Mouse (Mus musculus) brain, embryonic 14.5 days (tissue): ENCODE results near the gene Dgka.

Experiments used
- CTCF ChIP-seq: fragments of 200-500 bp; IDR thresholded peaks from 2 replicates; pipeline ENCODE4 v1.5.1; 2012; ENCODE audit warnings: inconsistent platforms, mild to moderate bottlenecking, moderate library complexity, borderline replicate concordance; ENCODE audit not compliant: insufficient read depth, insufficient read length; ENCODE audit errors: extremely low read depth
- POLR2A ChIP-seq: fragments of 200-500 bp; IDR thresholded peaks from 2 replicates; pipeline ENCODE4 v1.6.1; 2012; ENCODE audit warnings: mild to moderate bottlenecking, inconsistent platforms, borderline replicate concordance; ENCODE audit not compliant: poor library complexity, insufficient read depth, insufficient read length, severe bottlenecking; ENCODE audit errors: extremely low read depth

GRCm38 (mm10) chr10:128792041-128792440 is 47.4 kb upstream of the Dgka start:
- no peak for TF ChIP-seq CTCF
- no peak for TF ChIP-seq POLR2A
